Mouse (Mus musculus): ENCODE measurements around the gene Mrps18a. TPM values are rescaled to one million over a fixed set of nuclear protein-coding genes. Genes with fewer than 3 reads are reported as not detected.

The Mrps18a gene
- polyA plus RNA-seq (2017; shearing (Covaris generic)): 10 to 100 TPM; 83.5 to 86.5 TPM

GRCm38 (mm10) chr17:46110402-46111289 is at the start of gene Mrps18a:
Mrps18a (plus strand) TSS chr17:46110986.

DNA sequence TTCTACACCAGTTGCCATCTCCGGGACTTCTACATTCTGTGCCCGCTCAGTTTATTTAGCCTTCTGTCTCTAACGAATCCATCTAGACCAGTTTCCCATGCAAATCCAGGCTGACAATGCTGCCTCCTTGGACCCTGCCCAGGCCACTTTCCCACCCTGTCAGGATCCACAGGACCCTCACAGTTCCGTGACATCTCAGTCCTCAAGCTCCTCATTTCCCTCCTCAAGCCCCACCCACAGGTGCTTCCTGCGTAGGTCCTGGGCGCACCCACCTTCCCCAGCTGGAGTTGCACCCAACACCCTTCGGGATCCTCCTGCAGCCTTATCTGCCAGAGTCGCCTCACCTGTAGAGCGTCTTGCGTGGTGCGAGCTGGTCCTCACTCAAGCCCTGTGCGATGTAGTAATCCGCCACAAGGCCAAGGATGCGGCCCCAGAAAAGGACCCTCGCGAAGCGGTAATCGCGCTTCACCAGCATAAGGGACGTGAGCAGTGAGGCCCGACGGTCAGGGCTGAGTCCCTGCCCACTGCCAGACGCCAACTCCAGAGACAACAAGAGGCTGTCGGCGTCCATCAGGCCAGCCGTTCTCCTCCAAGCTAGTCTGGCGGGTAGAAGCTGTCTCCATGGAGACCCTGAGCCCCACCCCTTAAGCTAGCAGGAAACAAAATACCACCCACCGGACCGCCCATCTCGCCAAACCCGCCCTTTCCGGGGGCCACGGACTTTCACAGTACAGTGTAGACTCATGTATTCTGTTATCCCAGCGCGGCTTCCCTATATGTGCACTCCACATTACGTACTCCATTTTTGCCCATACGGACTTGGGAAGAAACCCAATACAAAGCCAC is 33.0 kb downstream of the Mrps18a start, which contains the start of gene Rsph9:
Gene Rsph9, minus strand, starts transcription at position 639 of the 846 bp plus-strand sequence.

DNA sequence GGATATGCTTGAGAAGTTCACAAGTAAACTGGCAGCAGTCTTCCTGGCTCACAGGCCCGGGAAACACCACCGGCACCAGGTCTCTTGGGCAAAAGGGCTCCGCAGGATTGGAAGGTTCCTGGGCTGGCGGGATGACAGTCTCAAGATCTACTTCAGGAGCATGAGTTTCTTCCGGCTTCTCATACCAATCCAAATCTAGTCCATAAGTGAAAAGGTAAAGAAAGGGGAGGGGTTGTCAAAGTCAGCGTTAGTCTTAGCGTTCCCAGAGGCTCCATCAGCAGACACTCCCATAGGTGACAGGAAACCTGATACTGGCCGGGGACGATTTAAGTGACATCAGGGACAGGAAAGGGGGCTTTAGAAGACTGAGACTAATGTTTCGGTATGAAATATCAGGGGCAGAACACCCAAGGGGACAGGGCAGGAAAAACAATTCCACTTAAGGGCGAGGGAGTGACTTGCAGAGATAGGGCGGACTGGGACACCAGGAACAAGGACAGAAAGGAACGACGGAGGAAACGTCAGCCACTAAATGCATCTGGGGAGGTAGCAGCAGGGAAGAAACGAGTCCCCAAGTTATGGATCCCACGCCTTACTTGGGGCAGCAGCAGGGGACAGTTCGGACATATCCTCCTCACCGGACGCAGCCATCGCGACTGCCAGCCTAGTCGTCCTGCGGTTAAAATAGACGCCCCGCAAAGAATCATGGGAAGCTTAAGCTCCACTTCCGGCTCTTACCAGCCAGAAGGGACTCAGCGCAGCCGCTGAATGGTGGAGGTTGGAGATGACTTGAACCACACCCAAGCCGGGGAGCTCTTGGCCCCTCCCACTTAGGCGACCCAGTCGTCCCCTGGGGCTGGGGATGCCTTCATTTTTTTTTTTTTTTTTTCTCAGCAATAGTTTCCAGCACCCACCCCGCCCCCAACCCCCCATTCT is 42.3 kb downstream of the Mrps18a start, which contains the start of gene Mad2l1bp:
Gene Mad2l1bp, minus strand, starts transcription at position 707 of the 936 bp plus-strand sequence.

DNA sequence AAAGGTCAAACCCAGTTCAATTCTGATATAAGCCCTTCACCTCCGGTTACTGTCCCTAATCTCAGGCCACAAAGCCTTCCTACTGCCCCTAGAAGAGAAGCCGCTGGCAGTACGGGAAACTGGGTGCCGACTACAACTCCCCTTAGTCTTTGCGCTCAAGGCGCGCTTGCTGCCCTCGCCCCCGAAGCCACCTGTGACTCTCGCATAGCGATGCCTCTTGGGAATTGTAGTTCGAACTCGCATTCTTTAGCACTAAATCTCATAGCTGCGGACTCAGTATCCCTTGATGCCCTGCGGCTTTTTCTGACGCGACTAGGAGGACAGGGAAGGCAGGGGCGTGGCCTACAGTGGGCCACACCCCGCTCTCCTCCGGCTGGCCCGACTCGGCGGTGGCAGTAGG is 49.9 kb downstream of the Mrps18a start, which contains the start of gene Gtpbp2:
Gene Gtpbp2, plus strand, starts transcription at position 347 of the 400 bp plus-strand sequence.

Other genes starting within 250 kb of the Mrps18a start
- 1 to 10 TPM in 1 of 2 experiments, under 1 TPM in 1; 0.82 to 1.2 TPM for gene Vegfa, start 78.6 kb upstream of the Mrps18a start, polyA plus RNA-seq (2017; shearing (Covaris generic))
- 1 to 10 TPM in 1 of 2 experiments, under 1 TPM in 1; 0.71 to 2.6 TPM for gene Rsph9, start 33.2 kb downstream of the Mrps18a start, polyA plus RNA-seq (2017; shearing (Covaris generic))
- gene Mad2l1bp, start 42.6 kb downstream of the Mrps18a start, polyA plus RNA-seq (2017; shearing (Covaris generic)): 10 to 100 TPM; 45.6 to 51.9 TPM
- gene Gtpbp2, start 50.0 kb downstream of the Mrps18a start, polyA plus RNA-seq (2017; shearing (Covaris generic)): 10 to 100 TPM; 77.7 to 89.2 TPM
- gene Polh, start 91.7 kb downstream of the Mrps18a start, polyA plus RNA-seq (2017; shearing (Covaris generic)): 1 to 10 TPM; 5.8 to 8.4 TPM
- gene Xpo5, start 91.8 kb downstream of the Mrps18a start, polyA plus RNA-seq (2017; shearing (Covaris generic)): 10 to 100 TPM; 31.6 to 39.5 TPM
- 10 to 100 TPM; 53.2 to 61.9 TPM for gene Polr1c, start 137.1 kb downstream of the Mrps18a start, polyA plus RNA-seq (2017; shearing (Covaris generic))
- 100 to 1,000 TPM; 176 to 184 TPM for gene Yipf3, start 137.1 kb downstream of the Mrps18a start, polyA plus RNA-seq (2017; shearing (Covaris generic))
- gene Lrrc73, start 142.5 kb downstream of the Mrps18a start, polyA plus RNA-seq (2017; shearing (Covaris generic)): under 1 TPM; 0.31 to 0.43 TPM
- gene Tjap1, start 172.0 kb downstream of the Mrps18a start, polyA plus RNA-seq (2017; shearing (Covaris generic)): 10 to 100 TPM; 25.5 to 28.7 TPM
- not detected for gene Dlk2, start 186.4 kb downstream of the Mrps18a start, polyA plus RNA-seq (2017; shearing (Covaris generic))
- gene Abcc10, start 217.4 kb downstream of the Mrps18a start, polyA plus RNA-seq (2017; shearing (Covaris generic)): 1 to 10 TPM; 6.8 to 7.1 TPM

Measured in inflammation-experienced regulatory T-cells (primary cell).